Mouse (Mus musculus) kidney, postnatal 0 days (tissue): ENCODE data around the gene Ostm1. TPM values are rescaled to one million over a fixed set of nuclear protein-coding genes. Genes with fewer than 3 reads are reported as not detected.

Source experiments
- ATAC-seq: fragments of 200-750 bp; cut with Nextera tagmentation; replicated peaks from 2 replicates; pipeline ENCODE4 v1.8.0; 2017; ENCODE audit warnings: low read depth, moderate number of reproducible peaks, moderate TSS enrichment, moderate library complexity; ENCODE audit not compliant: low FRiP score
- DNase-seq: peaks from one replicate; pipeline ENCODE4 v3.0.0-alpha.2; 2016; ENCODE audit warnings: low spot score
- H3K27ac ChIP-seq: fragments of 300-500 bp; sonication (generic); 2 replicates; pipeline ENCODE4 v1.5.1; 2014; ENCODE audit warnings: mild to moderate bottlenecking
- H3K27me3 ChIP-seq: fragments of 300-500 bp; sonication (generic); 2 replicates; pipeline ENCODE4 v1.6.1; 2014; ENCODE audit warnings: low read length, mixed read lengths; ENCODE audit not compliant: insufficient read depth
- H3K36me3 ChIP-seq: fragments of 300-500 bp; sonication (generic); 2 replicates; pipeline ENCODE4 v1.6.1; 2014; ENCODE audit warnings: low read length, mixed read lengths; ENCODE audit not compliant: insufficient read depth
- H3K4me1 ChIP-seq: fragments of 300-500 bp; sonication (generic); replicated peaks from 2 replicates; pipeline ENCODE4 v1.6.1; 2014; ENCODE audit warnings: antibody characterized with exemption, low read length, mixed read lengths; ENCODE audit not compliant: insufficient read depth
- H3K4me2 ChIP-seq: fragments of 300-500 bp; sonication (generic); 2 replicates; pipeline ENCODE4 v1.6.1; 2014; ENCODE audit warnings: mild to moderate bottlenecking, low read length, moderate library complexity, mixed read lengths
- H3K4me3 ChIP-seq: fragments of 300-500 bp; sonication (generic); replicated peaks from 2 replicates; pipeline ENCODE4 v1.5.1; 2014; ENCODE audit warnings: low read depth, low read length
- H3K9ac ChIP-seq: fragments of 300-500 bp; sonication (generic); 2 replicates; pipeline ENCODE4 v1.6.1; 2014; ENCODE audit warnings: low read depth, low read length
- H3K9me3 ChIP-seq: fragments of 300-500 bp; sonication (generic); replicated peaks from 2 replicates; pipeline ENCODE4 v1.6.1; 2016; ENCODE audit warnings: low read length, inconsistent platforms, mixed read lengths
- CTCF ChIP-seq: IDR thresholded peaks from 2 replicates; pipeline ENCODE4 v1.5.1; 2016; ENCODE audit warnings: antibody characterized with exemption, low read depth, mild to moderate bottlenecking, moderate library complexity
- WGBS: fragments of 180-500 bp; shearing (Covaris S2); extraction: QIAGEN DNeasy Blood & Tissue Kit; methylation state at CpG from one replicate; pipeline ENCODE4 v1.1.7; 2014; 5-methylcytosine and 5-hydroxymethylcytosine counted together
- polyA plus RNA-seq: library from polyadenylated mRNA; unstranded; fragments of >200 nt; fragmentation: Nextera tagmentation; extraction: Ambion mirVana; gene quantifications from 2 replicates; pipeline ENCODE4 v1.2.1, GENCODE M21; 2015

Gene Ostm1
- polyA plus RNA-seq, result 26.6 and 27.9 TPM in 2 replicates

- H3K36me3 ChIP-seq, result no peaks in the 10 kb centered on the region
- H3K27ac ChIP-seq, result no peak within 1 kb of the TSS
- peak within 1 kb of the TSS; percentile 37 for H3K4me2 ChIP-seq
- peaks cover 91% of the 10 kb centered on the region for H3K27me3 ChIP-seq
- peaks cover 10% of the 10 kb centered on the region; the same call in 1 of the 2 replicates for H3K4me1 ChIP-seq
- no peak for DNase-seq
- under 1% methylated on average over 43 of the region's 43 CpGs for WGBS
- TF ChIP-seq CTCF, result no peak
- no peak within 1 kb of the TSS for H3K9ac ChIP-seq
- peak within 1 kb of the TSS; percentile 9; the same call in 1 of the 2 replicates for H3K4me3 ChIP-seq
- ATAC-seq, result no peak
- H3K9me3 ChIP-seq, result no peaks in the 10 kb centered on the region
Measured at GRCm38 (mm10) chr10:42583157-42583872, at the start of gene Ostm1, which contains the start of gene Nr2e1. Ostm1 (plus strand) TSS chr10:42583822. Nr2e1 (minus strand) TSS chr10:42583632.

- DNase-seq, result no peak
- ATAC-seq, result no peak
- WGBS, result 86% methylated on average over 11 of the region's 11 CpGs
- no peak for TF ChIP-seq CTCF
- Histone ChIP-seq H3K9ac (no peak overlapping the region), H3K9me3 (no peaks in the 10 kb centered on the region), H3K27me3 (no peaks in the 10 kb centered on the region), H3K36me3 (peaks cover 19% of the 10 kb centered on the region), H3K4me2 (no peak overlapping the region), H3K4me1 (no peaks in the 10 kb centered on the region), H3K4me3 (no peak overlapping the region), H3K27ac (no peak overlapping the region)
Measured at GRCm38 (mm10) chr10:42533836-42534453, 49.7 kb upstream of the Ostm1 start.

- Histone ChIP-seq H3K4me2 (no peak overlapping the region), H3K9ac (no peak overlapping the region), H3K4me1 (no peaks in the 10 kb centered on the region), H3K9me3 (no peaks in the 10 kb centered on the region), H3K27ac (no peak overlapping the region), H3K27me3 (no peaks in the 10 kb centered on the region), H3K4me3 (no peak overlapping the region), H3K36me3 (peaks cover 12% of the 10 kb centered on the region; the same call in 1 of the 2 replicates)
- no peak for ATAC-seq
- DNase-seq, result no peak
- no peak for TF ChIP-seq CTCF
- WGBS, result 84% methylated on average over 9 of the region's 9 CpGs
Measured at GRCm38 (mm10) chr10:42537571-42538316, 45.9 kb upstream of the Ostm1 start.

- no peaks in the 10 kb centered on the region for H3K4me1 ChIP-seq
- no peak overlapping the region for H3K4me2 ChIP-seq
- H3K27me3 ChIP-seq, result no peaks in the 10 kb centered on the region
- WGBS, result 78% methylated on average over 6 of the region's 6 CpGs
- ATAC-seq, result no peak
- no peak overlapping the region for H3K27ac ChIP-seq
- DNase-seq, result no peak
- H3K9me3 ChIP-seq, result no peaks in the 10 kb centered on the region
- no peak overlapping the region for H3K9ac ChIP-seq
- TF ChIP-seq CTCF, result no peak
- no peak overlapping the region for H3K4me3 ChIP-seq
- no peaks in the 10 kb centered on the region for H3K36me3 ChIP-seq
Measured at GRCm38 (mm10) chr10:42545707-42546503, 37.7 kb upstream of the Ostm1 start.

- Histone ChIP-seq H3K4me3 (no peak overlapping the region), H3K27ac (no peak overlapping the region), H3K9ac (no peak overlapping the region), H3K36me3 (no peaks in the 10 kb centered on the region), H3K27me3 (no peaks in the 10 kb centered on the region), H3K9me3 (no peaks in the 10 kb centered on the region), H3K4me2 (no peak overlapping the region), H3K4me1 (no peaks in the 10 kb centered on the region)
- DNase-seq, result no peak
- ATAC-seq, result no peak
- no peak for TF ChIP-seq CTCF
- 90% methylated on average over 3 of the region's 3 CpGs for WGBS
Measured at GRCm38 (mm10) chr10:42546507-42546906, 37.1 kb upstream of the Ostm1 start.
